In genomic region chr2:127336885-127337284, GRCm38 (mm10) we compare ENCODE assay signal across 9 mouse cellular contexts. TPM values are rescaled to one million over a fixed set of nuclear protein-coding genes. Genes with fewer than 3 reads are reported as not detected.
A peak's percentile ranks its signal among the peaks of the same experiment; 100 is the strongest.
DNase-seq lines count a peak whose midpoint lies in the region; ATAC-seq lines count a peak whose summit lies in the region.
"Had no signal": no experiment of that assay in that cellular context is flagged by ENCODE, and none has a peak within 500 bp of the region (broad histone marks: within the 10 kb centered on the region; RNA-seq: fewer than 3 reads in every experiment).

No protein-coding gene starts in this region.

- H3K4me3 ChIP-seq in liver, embryonic 11.5 days (ENCODE audit: low read depth, low read length) = peak overlapping the region; percentile 67
- peak overlapping the region; percentile 48 for H3K4me3 ChIP-seq in embryonic facial prominence, embryonic 12.5 days

- 26% methylated on average over 5 of the region's 5 CpGs for WGBS in liver, embryonic 11.5 days
- 43% methylated on average over 5 of the region's 5 CpGs for WGBS in embryonic facial prominence, embryonic 12.5 days

- peaks cover 5% of the 10 kb centered on the region for H3K27me3 ChIP-seq in liver, embryonic 11.5 days (replicated peaks; ENCODE audit: control insufficient read depth, insufficient read depth, low read length)
- H3K27me3 ChIP-seq in embryonic facial prominence, embryonic 12.5 days = peaks cover 32% of the 10 kb centered on the region

- H3K9ac ChIP-seq in liver, embryonic 11.5 days (ENCODE audit: low read depth, low read length) = peak overlapping the region; percentile 71
- 0 out of 2 replicates have a peak overlapping the region, but pooled peaks have one; percentile 60 for H3K9ac ChIP-seq in embryonic facial prominence, embryonic 12.5 days

- H3K27ac ChIP-seq in liver, embryonic 11.5 days (ENCODE audit: low read depth, low read length) = no peak overlapping the region
- H3K27ac ChIP-seq in embryonic facial prominence, embryonic 12.5 days = no peak overlapping the region

- H3K4me1 ChIP-seq in liver, embryonic 11.5 days (replicated peaks; ENCODE audit: control insufficient read depth, insufficient read depth, low read length) = peaks cover 32% of the 10 kb centered on the region
- H3K4me1 ChIP-seq in embryonic facial prominence, embryonic 12.5 days = peaks cover 5% of the 10 kb centered on the region; the same call in 1 of the 2 replicates

- DNase-seq in liver, embryonic 11.5 days (ENCODE audit: low spot score) = no peak
- DNase-seq in liver = no peak
- peak; percentile 57 for DNase-seq in induced T-regulatory cell, adult 2 months (ENCODE audit: low read depth)
- peak; percentile 52 for DNase-seq in naive thymus-derived CD4-positive, alpha-beta T cell, adult 2 months (ENCODE audit: low read depth)
- DNase-seq in cerebellum, adult 8-10 months = no peak
- DNase-seq in adrenal gland, postnatal 10 days = no peak

- peak overlapping the region; percentile 88 for H3K4me2 ChIP-seq in liver, embryonic 11.5 days
- H3K4me2 ChIP-seq in embryonic facial prominence, embryonic 12.5 days (replicated peaks) = peak overlapping the region; percentile 94

- no peaks in the 10 kb centered on the region for H3K9me3 ChIP-seq in liver, embryonic 11.5 days (ENCODE audit: control insufficient read depth, low read length)
- no peaks in the 10 kb centered on the region for H3K9me3 ChIP-seq in embryonic facial prominence, embryonic 12.5 days

- H3K36me3 ChIP-seq in liver, embryonic 11.5 days (ENCODE audit: control insufficient read depth, insufficient read depth, low read length) = no peaks in the 10 kb centered on the region
- no peaks in the 10 kb centered on the region for H3K36me3 ChIP-seq in embryonic facial prominence, embryonic 12.5 days

- ATAC-seq in liver, embryonic 11.5 days (replicated peaks; ENCODE audit: low FRiP score) = no peak
- ATAC-seq in embryonic facial prominence, embryonic 12.5 days (ENCODE audit: insufficient number of reproducible peaks, insufficient read depth, low FRiP score, low TSS enrichment) = no peak
- ATAC-seq in megakaryocyte-erythroid progenitor cell, adult 5-6 weeks (replicated peaks; ENCODE audit: low FRiP score, low TSS enrichment, poor library complexity, severe bottlenecking) = no peak

RNA-seq across cellular contexts. Expression of gene Dusp2, which starts 0.9 kb away (rescaled TPM):
- 8.8 and 10.1 TPM in 2 replicates for polyA plus RNA-seq in liver, embryonic 11.5 days (2014; fragmentation: Nextera tagmentation; extraction: Ambion mirVana)
- 5.8 and 7.9 TPM in 2 replicates for polyA plus RNA-seq in embryonic facial prominence, embryonic 12.5 days (2016; fragmentation: Nextera tagmentation; extraction: Ambion mirVana)
- total RNA-seq in megakaryocyte-erythroid progenitor cell, adult 5-6 weeks (2014; fragmentation: Nextera tagmentation) = 18.4 and 29.2 TPM in 2 replicates
- total RNA-seq in megakaryocyte-erythroid progenitor cell, adult 5-6 weeks (2017) = 33.5 and 35.8 TPM in 2 replicates
- total RNA-seq in adrenal gland, postnatal 10 days (2021) = 1 to 10 TPM; 4.2 to 5.5 TPM

RNA-seq across cellular contexts. Expression of gene Astl, which starts 1.6 kb away (rescaled TPM):
- not detected in 2 replicates for polyA plus RNA-seq in liver, embryonic 11.5 days (2014; fragmentation: Nextera tagmentation; extraction: Ambion mirVana)
- 0.19 TPM in 1 of 2 replicates, not detected in the other for polyA plus RNA-seq in embryonic facial prominence, embryonic 12.5 days (2016; fragmentation: Nextera tagmentation; extraction: Ambion mirVana)
- total RNA-seq in megakaryocyte-erythroid progenitor cell, adult 5-6 weeks (2014; fragmentation: Nextera tagmentation) = 0.40 TPM in 1 of 2 replicates, not detected in the other
- total RNA-seq in megakaryocyte-erythroid progenitor cell, adult 5-6 weeks (2017) = not detected in 2 replicates
- under 1 TPM in 1 of 2 experiments, not detected in 1; 0.21 TPM for total RNA-seq in adrenal gland, postnatal 10 days (2021)
- total RNA-seq: adrenal gland, postnatal 25 days had no signal

RNA-seq across cellular contexts. Expression of gene Adra2b, which starts 26.1 kb away (rescaled TPM):
- polyA plus RNA-seq in liver, embryonic 11.5 days (2014; fragmentation: Nextera tagmentation; extraction: Ambion mirVana) = 20.1 and 20.7 TPM in 2 replicates
- 1.7 and 1.8 TPM in 2 replicates for polyA plus RNA-seq in embryonic facial prominence, embryonic 12.5 days (2016; fragmentation: Nextera tagmentation; extraction: Ambion mirVana)
- not detected in 2 replicates for total RNA-seq in megakaryocyte-erythroid progenitor cell, adult 5-6 weeks (2014; fragmentation: Nextera tagmentation)
- total RNA-seq in megakaryocyte-erythroid progenitor cell, adult 5-6 weeks (2017) = not detected in 2 replicates
- 1 to 10 TPM; 2.6 to 2.7 TPM for total RNA-seq in adrenal gland, postnatal 10 days (2021)

Comparison
In these comparisons a context has a peak if more than half of its experiments do, and no peak if none do; other contexts are left out.
1. DNase-seq: peak in induced T-regulatory cell, adult 2 months (single experiment) and naive thymus-derived CD4-positive, alpha-beta T cell, adult 2 months (single experiment); none in liver, embryonic 11.5 days (single experiment), liver (single experiment), cerebellum, adult 8-10 months (single experiment) and adrenal gland, postnatal 10 days (single experiment).